Mouse (Mus musculus) CH12.LX (cell line): ENCODE results near the gene Actr1b.

ENCODE experiments used
- CTCF ChIP-seq, 2 experiments: IDR thresholded peaks in 1 of 2; conservative IDR thresholded peaks in 1 of 2; 2 replicates each; pipeline ENCODE4 v1.5.1; 2011 to 2012; ENCODE audit warnings: low read depth in 2 of 2, low read length in 2 of 2, improper control_type of control experiment in 1 of 2, inconsistent platforms in 1 of 2, mild to moderate bottlenecking in 1 of 2, moderate library complexity in 1 of 2
- JUND ChIP-seq: conservative IDR thresholded peaks from 2 replicates; pipeline ENCODE4 v1.6.1; 2011; ENCODE audit warnings: low read depth, low read length, improper control_type of control experiment
- MAX ChIP-seq: IDR thresholded peaks from 2 replicates; pipeline ENCODE4 v1.6.1; 2011; ENCODE audit warnings: low read length, improper control_type of control experiment
- POLR2AphosphoS2 ChIP-seq: IDR thresholded peaks from 2 replicates; pipeline ENCODE4 v1.6.1; 2011; ENCODE audit warnings: low read depth, low read length, improper control_type of control experiment
- SMC3 ChIP-seq: IDR thresholded peaks from 2 replicates; pipeline ENCODE4 v1.6.1; 2011; ENCODE audit warnings: low read depth, low read length, improper control_type of control experiment
- USF1 ChIP-seq: IDR thresholded peaks from 2 replicates; pipeline ENCODE4 v1.6.1; 2014; ENCODE audit warnings: low read depth, mild to moderate bottlenecking, inconsistent platforms, low read length, improper control_type of control experiment

DNA sequence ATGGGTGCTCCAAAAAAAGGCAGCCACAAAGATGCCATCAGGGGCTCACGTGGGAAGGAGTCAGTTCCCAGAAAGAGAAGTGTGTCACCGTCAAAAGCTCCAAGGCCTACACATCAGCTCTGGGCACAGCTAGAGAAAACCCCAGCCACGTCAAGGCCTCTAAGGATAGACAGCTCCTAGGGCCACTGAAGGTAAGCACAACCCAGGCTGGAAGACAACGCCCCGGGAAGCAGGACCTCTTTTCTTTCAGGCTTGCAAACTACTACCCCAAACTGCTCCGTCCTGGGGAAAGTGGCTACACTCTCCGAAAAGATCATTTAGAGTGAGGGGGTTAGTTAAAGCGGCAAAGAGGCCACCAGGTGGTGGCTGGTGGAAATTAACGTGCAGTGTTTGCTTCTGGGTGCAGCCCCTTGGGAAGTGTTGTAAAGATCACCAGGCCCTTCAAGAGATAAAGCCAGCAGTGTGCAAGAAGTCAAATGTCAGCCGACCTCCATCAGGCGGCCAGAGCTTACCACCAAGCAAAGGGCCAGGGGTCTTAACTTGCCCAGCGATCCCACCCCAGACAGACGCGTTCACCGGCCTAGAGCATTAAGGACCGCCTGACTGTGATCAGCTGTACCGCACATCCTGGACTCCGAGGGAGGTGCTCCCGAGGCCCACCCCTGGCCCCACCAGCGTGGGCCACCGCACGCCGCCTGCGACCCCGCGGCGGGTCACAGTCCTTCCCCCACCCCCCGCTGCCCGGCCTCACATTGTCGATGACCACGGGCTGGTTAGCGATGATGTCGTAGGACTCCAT is 5.0 kb downstream of the Actr1b start:
- peak; percentile 13 to 58; a peak in 2 of 4 replicates for TF ChIP-seq CTCF (conservative IDR thresholded peaks at IDR 0.05 in 1 of 2, IDR thresholded peaks at IDR 0.05 in 1 of 2; ENCODE audit: low read depth in 2 of 2, low read length in 2 of 2)
- no peak for TF ChIP-seq USF1
- TF ChIP-seq JUND: no peak
- 0 out of 2 replicates have a peak, but pooled peaks have one; percentile 34 for TF ChIP-seq MAX
- no peak for TF ChIP-seq POLR2AphosphoS2
- TF ChIP-seq SMC3: peak; percentile 36
